Mouse (Mus musculus) hindbrain, embryonic 10.5 days (tissue): ENCODE measurements at regions not wholly inside any gene's neighbourhood (a gene's known extent, or its start where the extent isn't known, plus 50 kb on each side); places are given as distances from the start of the nearest gene placed in this dataset.

Source experiments
- DNase-seq: peaks from one replicate; pipeline ENCODE4 v3.0.0-alpha.2; 2017; ENCODE audit warnings: low spot score
- H3K27ac ChIP-seq: fragments of 300-500 bp; sonication (generic); 2 replicates; pipeline ENCODE4 v1.5.1; 2016; ENCODE audit warnings: mild to moderate bottlenecking, moderate library complexity
- H3K27me3 ChIP-seq: fragments of 300-500 bp; sonication (generic); 2 replicates; pipeline ENCODE4 v1.6.1; 2016; ENCODE audit warnings: mild to moderate bottlenecking; ENCODE audit not compliant: poor library complexity, insufficient read depth, severe bottlenecking
- H3K36me3 ChIP-seq: fragments of 300-500 bp; sonication (generic); 2 replicates; pipeline ENCODE4 v1.6.1; 2016; ENCODE audit warnings: mild to moderate bottlenecking, moderate library complexity
- H3K4me1 ChIP-seq: fragments of 300-500 bp; sonication (generic); replicated peaks from 2 replicates; pipeline ENCODE4 v1.6.1; 2016; ENCODE audit warnings: mild to moderate bottlenecking
- H3K4me3 ChIP-seq: fragments of 300-500 bp; sonication (generic); 2 replicates; pipeline ENCODE4 v1.5.1; 2016; ENCODE audit warnings: mild to moderate bottlenecking, moderate library complexity
- H3K9me3 ChIP-seq: fragments of 300-500 bp; sonication (generic); 2 replicates; pipeline ENCODE4 v1.6.1; 2016; ENCODE audit warnings: mild to moderate bottlenecking, moderate library complexity
- WGBS: fragments of 180-500 bp; shearing (Covaris S2); methylation state at CpG from one replicate; pipeline ENCODE4 v1.1.7; 2016; 5-methylcytosine and 5-hydroxymethylcytosine counted together

DNA sequence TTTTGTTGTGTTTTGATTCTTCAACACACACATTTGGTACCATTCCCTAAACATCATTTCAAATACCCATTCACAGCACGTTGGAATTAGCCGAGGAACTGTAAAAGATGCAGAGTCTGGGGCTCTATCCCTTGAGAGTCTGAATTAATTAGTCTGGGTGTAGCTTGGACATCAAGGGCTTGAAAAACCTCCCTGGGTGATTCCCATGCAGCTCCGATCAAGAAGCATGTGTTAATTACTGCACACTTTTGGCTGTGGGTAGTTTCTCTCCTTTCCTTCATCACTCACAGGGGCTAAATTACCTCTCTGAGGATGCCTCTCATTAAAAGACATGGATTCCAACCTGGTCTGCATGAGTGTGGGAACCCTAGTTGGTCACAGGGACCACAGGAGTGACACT, 365.5 kb downstream of the Nedd1 start:
- Histone ChIP-seq H3K27ac (no peak overlapping the region), H3K4me3 (no peak overlapping the region), H3K36me3 (no peaks in the 10 kb centered on the region), H3K27me3 (no peaks in the 10 kb centered on the region), H3K9me3 (no peaks in the 10 kb centered on the region), H3K4me1 (peaks cover 11% of the 10 kb centered on the region)
- 66% methylated on average over 3 of the region's 3 CpGs for WGBS
- DNase-seq: no peak

DNA sequence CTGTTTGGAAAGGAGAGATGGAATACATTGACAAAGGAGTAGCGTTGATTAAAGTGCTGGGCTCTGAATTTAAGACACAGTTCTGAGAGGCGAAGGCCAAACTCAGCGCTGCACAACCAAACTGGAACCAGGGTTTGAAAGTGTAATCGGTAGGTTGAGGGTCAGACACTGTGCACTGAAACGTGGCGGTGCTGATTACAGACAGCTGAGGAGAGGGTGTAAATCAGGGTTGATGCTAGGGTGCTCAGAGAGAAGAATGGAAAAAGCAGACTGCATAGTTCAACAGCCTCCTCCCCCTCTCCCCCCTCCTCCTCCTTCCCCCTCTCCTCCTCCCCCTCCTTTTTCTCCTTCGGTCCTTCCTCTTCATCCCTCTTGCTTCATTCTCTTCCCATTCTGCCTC, 373.2 kb downstream of the Nedd1 start:
- H3K4me1 ChIP-seq: peaks cover 17% of the 10 kb centered on the region
- no peaks in the 10 kb centered on the region for H3K36me3 ChIP-seq
- no peaks in the 10 kb centered on the region for H3K27me3 ChIP-seq
- H3K27ac ChIP-seq: peak overlapping the region; percentile 46
- H3K9me3 ChIP-seq: no peaks in the 10 kb centered on the region
- H3K4me3 ChIP-seq: no peak overlapping the region
- DNase-seq: no peak
- WGBS: 77% methylated on average over 7 of the region's 7 CpGs

DNA sequence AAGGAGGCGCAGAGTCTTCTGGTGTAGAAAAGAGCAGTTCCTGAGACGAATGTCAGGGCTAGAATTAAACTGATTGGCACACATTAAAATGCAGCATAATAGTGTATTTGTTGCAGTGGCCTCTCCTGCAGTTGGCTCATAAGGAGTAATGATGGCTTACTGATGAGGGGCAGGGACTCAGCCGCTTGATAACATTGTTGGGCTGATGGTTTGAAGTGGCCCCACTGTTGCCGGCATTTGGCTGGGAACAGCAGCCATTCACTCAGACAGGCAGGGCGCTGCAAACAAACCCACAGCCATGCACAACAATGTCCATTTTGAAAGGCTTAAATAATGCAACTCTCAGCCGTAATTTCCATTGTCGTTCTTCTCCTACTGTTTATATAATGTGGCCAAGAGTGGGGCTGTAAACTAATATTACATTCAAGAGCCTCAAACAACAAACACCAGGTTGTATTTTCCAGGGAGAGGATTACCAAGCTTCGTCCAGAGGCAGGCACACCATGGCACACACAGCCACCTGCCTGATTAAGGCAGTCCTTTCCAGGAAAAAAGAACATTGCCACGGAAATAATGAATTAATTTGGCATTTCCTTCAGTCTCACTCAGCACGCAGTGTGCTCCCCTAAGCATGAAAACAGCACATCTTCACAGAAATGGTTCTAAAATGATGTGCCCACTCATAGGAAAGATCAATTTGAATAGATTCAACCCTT, 374.1 kb downstream of the Nedd1 start:
- Histone ChIP-seq H3K27me3 (no peaks in the 10 kb centered on the region), H3K4me1 (peaks cover 17% of the 10 kb centered on the region), H3K36me3 (no peaks in the 10 kb centered on the region), H3K4me3 (no peak overlapping the region), H3K27ac (peak overlapping the region; percentile 46), H3K9me3 (no peaks in the 10 kb centered on the region)
- WGBS: 69% methylated on average over 10 of the region's 10 CpGs
- no peak for DNase-seq

DNA sequence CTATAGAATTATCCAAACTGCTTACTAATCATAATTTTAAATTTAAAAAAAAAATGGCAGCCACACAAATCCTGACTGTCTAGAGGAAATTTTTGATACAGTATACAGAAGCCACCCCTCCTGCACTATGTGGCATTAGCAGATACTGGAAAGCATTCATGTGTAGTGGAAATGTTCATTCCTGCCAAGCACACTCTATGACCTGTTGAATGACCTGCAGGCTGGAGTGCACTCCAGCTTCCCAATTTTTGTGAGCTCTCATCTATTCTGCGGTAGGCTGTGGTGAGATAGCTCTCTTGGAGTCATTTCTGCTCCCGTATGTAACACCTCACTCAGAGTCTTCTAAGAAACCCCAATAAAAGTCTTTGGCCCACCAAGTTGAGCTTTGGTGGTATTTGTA, 382.5 kb downstream of the Nedd1 start:
- Histone ChIP-seq H3K4me3 (no peak overlapping the region), H3K27me3 (no peaks in the 10 kb centered on the region), H3K9me3 (no peaks in the 10 kb centered on the region), H3K27ac (no peak overlapping the region), H3K36me3 (no peaks in the 10 kb centered on the region), H3K4me1 (no peaks in the 10 kb centered on the region)
- 95% methylated on average over 2 of the region's 2 CpGs for whole genome bisulfite sequencing
- DNase-seq: no peak

GRCm38 (mm10) chr10:92336949-92337348, 385.3 kb downstream of the Nedd1 start:
- no peaks in the 10 kb centered on the region for H3K9me3 ChIP-seq
- DNase-seq: no peak
- WGBS: 86% methylated on average over 2 of the region's 2 CpGs
- no peaks in the 10 kb centered on the region for H3K27me3 ChIP-seq
- no peak overlapping the region for H3K27ac ChIP-seq
- H3K36me3 ChIP-seq: no peaks in the 10 kb centered on the region
- H3K4me3 ChIP-seq: no peak overlapping the region
- H3K4me1 ChIP-seq: peaks cover 20% of the 10 kb centered on the region

- 72% methylated on average over 5 of the region's 5 CpGs for WGBS
- H3K27ac ChIP-seq: no peak overlapping the region
- no peak for DNase-seq
Observed at GRCm38 (mm10) chr10:92336138-92336537, 386.1 kb downstream of the Nedd1 start.

GRCm38 (mm10) chr10:92335141-92335540, 387.1 kb downstream of the Nedd1 start:
- H3K9me3 ChIP-seq: no peaks in the 10 kb centered on the region
- no peaks in the 10 kb centered on the region for H3K27me3 ChIP-seq
- H3K27ac ChIP-seq: no peak overlapping the region
- peaks cover 20% of the 10 kb centered on the region for H3K4me1 ChIP-seq
- no peaks in the 10 kb centered on the region for H3K36me3 ChIP-seq
- no peak overlapping the region for H3K4me3 ChIP-seq
- WGBS: 92% methylated on average over 5 of the region's 5 CpGs
- DNase-seq: no peak

More at GRCm38 (mm10) chr10:92336138-92336537, 386.1 kb downstream of the Nedd1 start:
- Histone ChIP-seq H3K4me1 (peaks cover 20% of the 10 kb centered on the region), H3K4me3 (no peak overlapping the region), H3K36me3 (no peaks in the 10 kb centered on the region), H3K9me3 (no peaks in the 10 kb centered on the region), H3K27me3 (no peaks in the 10 kb centered on the region)

GRCm38 (mm10) chr10:92333869-92334268, 388.4 kb downstream of the Nedd1 start:
- H3K4me1 ChIP-seq: peaks cover 20% of the 10 kb centered on the region
- DNase-seq: no peak

GRCm38 (mm10) chr10:92333042-92333774, 389.0 kb downstream of the Nedd1 start:
- Histone ChIP-seq H3K27me3 (no peaks in the 10 kb centered on the region), H3K36me3 (no peaks in the 10 kb centered on the region), H3K27ac (peak overlapping the region; percentile 84), H3K4me1 (peaks cover 20% of the 10 kb centered on the region), H3K9me3 (no peaks in the 10 kb centered on the region), H3K4me3 (no peak overlapping the region; the same call in 1 of the 2 replicates)
- peak; percentile 46 for DNase-seq
- WGBS: 7% methylated on average over 3 of the region's 3 CpGs

More at GRCm38 (mm10) chr10:92333869-92334268, 388.4 kb downstream of the Nedd1 start:
- Histone ChIP-seq H3K27ac (peak overlapping the region; percentile 84), H3K9me3 (no peaks in the 10 kb centered on the region), H3K4me3 (no peak overlapping the region), H3K36me3 (no peaks in the 10 kb centered on the region), H3K27me3 (no peaks in the 10 kb centered on the region)
- 38% methylated on average over 6 of the region's 6 CpGs for WGBS

GRCm38 (mm10) chr10:92330150-92330549, 392.1 kb downstream of the Nedd1 start:
- Histone ChIP-seq H3K9me3 (no peaks in the 10 kb centered on the region), H3K27me3 (no peaks in the 10 kb centered on the region), H3K4me3 (no peak overlapping the region), H3K36me3 (no peaks in the 10 kb centered on the region), H3K4me1 (peaks cover 20% of the 10 kb centered on the region), H3K27ac (no peak overlapping the region)
- 84% methylated on average over 10 of the region's 10 CpGs for WGBS
- DNase-seq: no peak

- H3K27ac ChIP-seq: no peak overlapping the region
- no peak overlapping the region for H3K4me3 ChIP-seq
- no peak for DNase-seq
- no peaks in the 10 kb centered on the region for H3K27me3 ChIP-seq
- 73% methylated on average over 1 of the region's 1 CpGs for WGBS
- H3K4me1 ChIP-seq: peaks cover 20% of the 10 kb centered on the region
- H3K36me3 ChIP-seq: no peaks in the 10 kb centered on the region
- no peaks in the 10 kb centered on the region for H3K9me3 ChIP-seq
Observed at GRCm38 (mm10) chr10:92329661-92330060, 392.6 kb downstream of the Nedd1 start.

GRCm38 (mm10) chr10:92325284-92325989, 396.8 kb downstream of the Nedd1 start:
- no peak overlapping the region for H3K4me3 ChIP-seq
- no peaks in the 10 kb centered on the region for H3K36me3 ChIP-seq
- 78% methylated on average over 4 of the region's 4 CpGs for WGBS
- peak overlapping the region; percentile 35; the same call in 1 of the 2 replicates for H3K27ac ChIP-seq
- H3K4me1 ChIP-seq: no peaks in the 10 kb centered on the region
- H3K9me3 ChIP-seq: no peaks in the 10 kb centered on the region
- H3K27me3 ChIP-seq: no peaks in the 10 kb centered on the region
- no peak for DNase-seq

GRCm38 (mm10) chr10:92314606-92315005, 407.6 kb downstream of the Nedd1 start:
- no peak for DNase-seq
- WGBS: 63% methylated on average over 3 of the region's 3 CpGs
- Histone ChIP-seq H3K27me3 (no peaks in the 10 kb centered on the region), H3K27ac (peak overlapping the region; percentile 47; the same call in 1 of the 2 replicates), H3K4me1 (peaks cover 12% of the 10 kb centered on the region), H3K4me3 (no peak overlapping the region), H3K9me3 (no peaks in the 10 kb centered on the region), H3K36me3 (no peaks in the 10 kb centered on the region)
